Mouse (Mus musculus): ENCODE measurements around the gene Gfpt2. TPM values are rescaled to one million over a fixed set of nuclear protein-coding genes. Genes with fewer than 3 reads are reported as not detected.

The Gfpt2 gene
- polyA plus RNA-seq (2017; shearing (Covaris generic)) = 1.8 TPM

GRCm38 (mm10) chr11:49793619-49794341 lies at the start of gene Gfpt2:
Gene Gfpt2 (plus strand): TSS chr11:49794178.

GRCm38 (mm10) chr11:49846401-49847070 lies 52.6 kb downstream of the Gfpt2 start, which contains the start of gene Mapk9:
Gene Mapk9 (plus strand): TSS chr11:49846751.

Other genes starting within 250 kb of the Gfpt2 start
- gene Olfr1380, start 237.3 kb upstream of the Gfpt2 start, polyA plus RNA-seq (2017; shearing (Covaris generic)) = not detected
- not detected for gene Flt4, start 184.9 kb upstream of the Gfpt2 start, polyA plus RNA-seq (2017; shearing (Covaris generic))
- gene Scgb3a1, start 130.6 kb upstream of the Gfpt2 start, polyA plus RNA-seq (2017; shearing (Covaris generic)) = not detected
- gene Cnot6, start 81.5 kb upstream of the Gfpt2 start, polyA plus RNA-seq (2017; shearing (Covaris generic)) = 14.0 TPM
- 31.7 TPM for gene Mapk9, start 52.6 kb downstream of the Gfpt2 start, polyA plus RNA-seq (2017; shearing (Covaris generic))
- 0.29 TPM for gene Rasgef1c, start 107.7 kb downstream of the Gfpt2 start, polyA plus RNA-seq (2017; shearing (Covaris generic))
- 4.2 TPM for gene Rnf130, start 231.2 kb downstream of the Gfpt2 start, polyA plus RNA-seq (2017; shearing (Covaris generic))

Data from activated CD4-positive, CD25-positive, alpha-beta regulatory T cell, adult 9 weeks (primary cell).